19 mouse cellular contexts compared by ENCODE assay signal in genomic region chr7:49847939-49848338, GRCm38 (mm10).
"Had no signal": no experiment of that assay in that cellular context is flagged by ENCODE, and none has a peak within 500 bp of the region (broad histone marks: within the 10 kb centered on the region; RNA-seq: fewer than 3 reads in every experiment).

No protein-coding gene starts in this region.

- H3K27me3 ChIP-seq: megakaryocyte, embryonic 14.5 days; midbrain, embryonic 15.5 days; neural tube, embryonic 13.5 days; neural tube, embryonic 15.5 days had no signal

- H3K27ac ChIP-seq: macrophage; midbrain, embryonic 13.5 days; midbrain, embryonic 15.5 days; neural tube, embryonic 13.5 days; neural tube, embryonic 15.5 days had no signal

- H3K9ac ChIP-seq: lung, embryonic 14.5 days; midbrain, embryonic 13.5 days; midbrain, embryonic 15.5 days; neural tube, embryonic 13.5 days; neural tube, embryonic 15.5 days had no signal

- H3K36me3 ChIP-seq: midbrain, embryonic 15.5 days; neural tube, embryonic 13.5 days; neural tube, embryonic 15.5 days had no signal

- H3K9me3 ChIP-seq: megakaryocyte, embryonic 14.5 days; midbrain, embryonic 13.5 days; midbrain, embryonic 15.5 days; neural tube, embryonic 13.5 days; neural tube, embryonic 15.5 days had no signal

- ATAC-seq: midbrain, embryonic 13.5 days; midbrain, embryonic 15.5 days had no signal

- H3K4me2 ChIP-seq: lung, embryonic 14.5 days; midbrain, embryonic 11.5 days; midbrain, embryonic 13.5 days; midbrain, embryonic 15.5 days; neural tube, embryonic 13.5 days; neural tube, embryonic 15.5 days had no signal

- H3K4me3 ChIP-seq: megakaryocyte, embryonic 14.5 days; midbrain, embryonic 13.5 days; midbrain, embryonic 15.5 days; neural tube, embryonic 13.5 days; neural tube, embryonic 15.5 days had no signal

- DNase-seq: lung, adult 18-20 months; lung, embryonic 14.5 days; lung, postnatal 14 days; lung, postnatal 36 days; retina, postnatal 1 day; right cerebral cortex, adult 18-20 months; right cerebral cortex, postnatal 25 days; right cerebral cortex, postnatal 4 days; spleen, adult 18-20 months; thymus, adult 18-20 months; thymus, postnatal 14 days; thymus, postnatal 36 days had no signal
